Mouse (Mus musculus): ENCODE results near the gene Slc25a19.

Gene Slc25a19

DNA sequence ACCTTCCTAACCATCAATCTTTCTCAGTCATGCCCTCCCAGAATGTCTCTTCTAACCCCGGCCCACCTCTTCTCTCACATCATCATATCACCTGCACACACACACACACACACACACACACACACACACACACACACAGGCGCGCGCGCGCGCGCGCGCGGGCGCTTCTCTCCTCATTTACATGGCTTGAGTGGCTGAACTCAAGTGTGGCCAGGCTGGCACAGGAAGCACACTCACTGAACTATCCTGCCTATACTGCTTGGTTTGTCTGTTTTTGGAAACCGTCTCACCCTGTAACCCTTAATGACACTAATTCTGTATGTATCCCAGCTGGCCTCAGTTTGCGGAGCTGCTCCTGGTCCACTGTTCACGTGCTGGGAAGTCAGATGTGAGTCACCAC lies 27.4 kb downstream of the Slc25a19 start:
- in situ Hi-C loops (cut with MseI, MboI): no loop called here

GRCm38 (mm10) chr11:115599722-115600121 lies 28.4 kb downstream of the Slc25a19 start:
- in situ Hi-C loops (cut with MseI, MboI): no loop called here

DNA sequence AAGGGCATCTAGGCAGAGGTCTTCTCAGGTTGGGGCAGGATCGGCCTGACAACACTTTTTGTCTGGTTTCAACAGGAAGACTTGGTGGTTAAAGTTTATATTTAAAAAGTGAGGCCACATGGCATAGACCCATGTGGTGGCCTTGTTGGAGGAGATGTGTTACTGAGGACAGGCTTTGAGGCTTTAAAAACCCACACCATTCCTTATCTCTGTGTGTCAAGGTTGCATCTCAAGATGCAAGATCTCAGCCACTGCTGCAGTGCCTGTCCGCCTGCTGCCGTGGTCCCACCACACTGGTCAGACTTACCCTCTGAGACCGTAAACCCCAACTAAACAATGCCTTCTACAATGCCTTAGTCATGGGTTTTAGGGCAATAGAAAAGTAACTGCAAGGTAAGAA lies 29.8 kb downstream of the Slc25a19 start:
- in situ Hi-C loops (cut with MseI, MboI): no loop called here

DNA sequence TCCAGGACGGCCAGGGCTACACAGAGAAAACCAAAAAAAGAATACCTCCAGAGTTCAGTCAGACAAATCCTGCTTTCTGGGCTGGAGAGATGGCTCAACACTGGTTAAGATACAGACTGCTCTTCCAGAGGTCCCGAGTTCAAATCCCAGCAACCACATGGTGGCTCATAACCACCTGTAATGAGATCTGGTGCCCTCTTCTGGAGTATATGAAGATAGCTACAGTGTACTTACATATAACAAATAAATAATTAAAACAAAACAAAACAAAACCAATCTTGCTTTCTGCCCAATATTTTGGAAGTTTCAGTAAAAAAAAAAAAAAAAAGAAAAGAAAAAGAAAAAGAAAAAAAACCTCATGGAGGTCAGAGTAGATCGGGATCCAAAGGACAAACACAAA lies 32.9 kb downstream of the Slc25a19 start:
- in situ Hi-C loops (cut with MseI, MboI): no loop called here

- in situ Hi-C loops (cut with MseI, MboI): no loop called here
These were observed 37.5 kb downstream of the Slc25a19 start for GRCm38 (mm10) chr11:115590526-115591075.

- in situ Hi-C loops (cut with MseI, MboI): no loop called here
These were observed 40.1 kb downstream of the Slc25a19 start for GRCm38 (mm10) chr11:115587984-115588383.

- in situ Hi-C loops (cut with MseI, MboI): no loop called here
These were observed 41.7 kb downstream of the Slc25a19 start for GRCm38 (mm10) chr11:115586403-115586802.

DNA sequence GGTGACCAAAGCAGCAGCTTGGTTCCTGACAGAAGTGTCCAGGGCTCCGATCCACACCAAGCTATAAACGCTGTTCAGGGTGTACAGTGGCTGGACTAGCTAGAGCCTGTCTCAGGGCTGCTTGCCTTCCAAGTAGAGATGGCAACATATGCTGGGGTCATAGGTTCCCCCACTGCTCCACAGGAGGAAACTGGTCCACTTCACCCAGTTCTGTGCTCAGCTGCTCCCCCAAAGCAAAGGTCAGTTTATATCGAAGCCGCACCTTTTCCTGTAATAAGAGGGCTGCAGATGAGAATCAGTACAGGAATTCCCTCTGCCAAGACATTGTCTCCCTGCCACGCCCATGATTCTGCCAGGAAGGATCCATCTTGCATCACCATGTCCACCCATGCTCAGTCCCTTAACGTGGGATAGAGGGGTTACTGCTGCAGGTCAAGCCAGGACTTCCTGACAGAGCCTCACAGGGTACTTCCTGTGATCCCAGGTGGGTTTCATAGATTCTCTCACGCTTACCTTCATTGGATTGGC lies 42.5 kb downstream of the Slc25a19 start:
- in situ Hi-C loops (cut with MseI, MboI): no loop called here

- in situ Hi-C loops (cut with MseI, MboI): no loop called here
These were observed 43.6 kb downstream of the Slc25a19 start for GRCm38 (mm10) chr11:115584376-115585073.

DNA sequence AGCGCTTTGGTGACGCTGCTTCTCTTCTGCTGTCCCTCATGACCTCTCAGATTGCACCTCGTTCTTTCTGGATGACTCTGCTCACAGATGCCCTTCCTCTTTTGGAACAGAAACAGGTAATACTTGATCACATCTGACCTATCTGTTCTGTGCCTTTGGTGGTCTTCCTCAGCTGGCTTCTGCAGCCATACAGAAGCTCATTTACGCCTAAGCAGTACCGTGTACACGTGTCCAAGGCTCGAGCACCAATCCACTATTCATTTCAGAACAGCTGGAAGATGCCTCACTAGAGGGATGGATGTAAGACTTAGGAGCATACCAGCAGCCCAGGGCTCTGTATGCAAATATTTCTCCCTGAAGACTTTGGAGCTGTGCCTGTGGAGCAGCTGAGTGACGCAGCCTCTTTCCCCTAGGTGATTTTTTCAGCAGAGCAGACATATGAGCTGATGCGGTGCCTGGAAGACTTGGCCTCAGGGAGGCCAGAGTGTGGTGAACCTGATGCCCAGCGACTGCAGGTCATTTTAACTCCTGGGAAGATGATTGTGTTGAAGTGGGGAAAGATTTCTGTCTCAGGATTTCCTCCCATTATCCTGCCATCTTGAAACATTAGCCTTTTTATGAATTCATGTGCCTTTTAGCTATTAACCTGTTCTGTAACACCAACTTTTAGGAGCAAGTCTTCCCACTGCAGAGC lies 45.0 kb downstream of the Slc25a19 start:
- in situ Hi-C loops (cut with MseI, MboI): no loop called here

GRCm38 (mm10) chr11:115579080-115579479 lies 49.0 kb downstream of the Slc25a19 start:
- in situ Hi-C loops (cut with MseI, MboI): no loop called here

GRCm38 (mm10) chr11:115564961-115565360 lies 63.1 kb downstream of the Slc25a19 start:
- in situ Hi-C loops (cut with MseI, MboI): no loop called here
